Mouse (Mus musculus) intestine, postnatal 0 days (tissue): ENCODE results near the gene Gm28043. TPM values are rescaled to one million over a fixed set of nuclear protein-coding genes. Genes with fewer than 3 reads are reported as not detected.
A peak's percentile ranks its signal among the peaks of the same experiment; 100 is the strongest.
"Not testable (repeated sequence)": the region's sequence is repeated elsewhere in the genome, so short reads cannot be mapped to it uniquely, and the experiment has no call there.

Experiments used
- ATAC-seq: fragments of 200-750 bp; cut with Nextera tagmentation; 2 replicates; pipeline ENCODE4 v1.8.0; 2017; ENCODE audit warnings: mild to moderate bottlenecking, moderate TSS enrichment, moderate library complexity
- H3K27ac ChIP-seq: fragments of 300-500 bp; sonication (generic); 2 replicates; pipeline ENCODE4 v1.5.1; 2014; ENCODE audit warnings: mild to moderate bottlenecking, low read depth, low read length, moderate library complexity
- H3K27me3 ChIP-seq: fragments of 300-500 bp; sonication (generic); replicated peaks from 2 replicates; pipeline ENCODE4 v1.6.1; 2014; ENCODE audit warnings: low read length, mixed read lengths; ENCODE audit not compliant: control insufficient read depth, insufficient read depth
- H3K36me3 ChIP-seq: fragments of 300-500 bp; sonication (generic); 2 replicates; pipeline ENCODE4 v1.6.1; 2014; ENCODE audit warnings: mild to moderate bottlenecking, moderate library complexity; ENCODE audit not compliant: control insufficient read depth, insufficient read depth
- H3K4me1 ChIP-seq: fragments of 300-500 bp; sonication (generic); replicated peaks from 2 replicates; pipeline ENCODE4 v1.6.1; 2014; ENCODE audit warnings: antibody characterized with exemption, low read length, mixed read lengths; ENCODE audit not compliant: control insufficient read depth, insufficient read depth
- H3K4me2 ChIP-seq: fragments of 300-500 bp; sonication (generic); replicated peaks from 2 replicates; pipeline ENCODE4 v1.6.1; 2014; ENCODE audit warnings: low read depth, mild to moderate bottlenecking, moderate library complexity
- H3K4me3 ChIP-seq: fragments of 300-500 bp; sonication (generic); 2 replicates; pipeline ENCODE4 v1.5.1; 2014; ENCODE audit warnings: low read depth, low read length
- H3K9ac ChIP-seq: fragments of 300-500 bp; sonication (generic); 2 replicates; pipeline ENCODE4 v1.6.1; 2014; ENCODE audit warnings: mild to moderate bottlenecking, low read depth, low read length
- H3K9me3 ChIP-seq: fragments of 300-500 bp; sonication (generic); 2 replicates; pipeline ENCODE4 v1.6.1; 2016; ENCODE audit warnings: mixed run types; ENCODE audit not compliant: control insufficient read depth
- CTCF ChIP-seq: sonication (generic); IDR thresholded peaks from 2 replicates; pipeline ENCODE4 v1.5.1; 2016; ENCODE audit warnings: low read depth, mild to moderate bottlenecking, control low read depth, antibody characterized with exemption, moderate library complexity
- WGBS: fragments of 180-500 bp; shearing (Covaris S2); extraction: QIAGEN DNeasy Blood & Tissue Kit; methylation state at CpG from one replicate; pipeline ENCODE4 v1.1.7; 2014; 5-methylcytosine and 5-hydroxymethylcytosine counted together
- polyA plus RNA-seq: library from polyadenylated mRNA; unstranded; fragments of >200 nt; fragmentation: Nextera tagmentation; extraction: Ambion mirVana; gene quantifications from 2 replicates; pipeline ENCODE4 v1.2.1, GENCODE M21; 2015

Gene Gm28043
- polyA plus RNA-seq, 1 experiment from 2014 or later: 0.82 TPM

DNA sequence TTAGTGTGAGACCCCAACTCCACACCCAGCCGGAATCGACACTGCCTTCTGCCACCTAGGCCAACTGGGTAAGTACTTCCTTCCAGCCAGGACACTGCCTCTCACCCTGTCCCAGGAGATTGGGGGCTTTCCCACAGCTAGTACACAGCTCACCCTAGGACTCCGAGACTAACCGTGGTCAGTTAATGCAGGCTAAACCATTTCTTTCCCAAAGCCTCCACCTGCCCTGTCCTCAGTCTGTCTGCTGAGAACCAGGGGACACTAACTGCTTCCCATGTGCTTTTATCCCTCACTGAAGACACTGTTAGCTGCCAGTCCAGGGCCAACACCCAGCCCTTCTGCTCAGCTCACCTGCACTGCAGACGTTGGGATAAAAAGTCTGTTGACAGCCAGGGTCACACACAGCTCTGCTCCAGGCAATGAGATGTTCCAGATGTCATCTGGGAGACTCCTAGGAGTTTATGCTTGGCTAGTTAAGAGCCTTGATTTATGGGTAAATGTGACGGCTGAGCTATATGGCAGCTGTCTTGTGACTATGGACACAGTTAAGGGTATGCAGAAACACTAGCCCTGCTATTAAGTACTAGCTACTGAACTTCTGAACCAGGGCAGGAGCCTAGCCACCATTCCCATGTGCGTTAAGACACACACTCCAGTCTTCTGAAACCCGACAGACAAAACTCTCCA is 97.2 kb downstream of the Gm28043 start:
- H3K36me3 ChIP-seq: peaks cover 5% of the 10 kb centered on the region; the same call in 1 of the 2 replicates
- no peaks in the 10 kb centered on the region for H3K27me3 ChIP-seq
- no peaks in the 10 kb centered on the region for H3K9me3 ChIP-seq
- no peak overlapping the region for H3K27ac ChIP-seq
- 62% methylated on average over 8 of the region's 8 CpGs for WGBS
- no peak overlapping the region for H3K9ac ChIP-seq
- TF ChIP-seq CTCF: no peak
- peaks cover 6% of the 10 kb centered on the region; the same call in 1 of the 2 replicates for H3K4me1 ChIP-seq
- no peak overlapping the region for H3K4me3 ChIP-seq
- ATAC-seq: no peak
- no peak overlapping the region for H3K4me2 ChIP-seq

DNA sequence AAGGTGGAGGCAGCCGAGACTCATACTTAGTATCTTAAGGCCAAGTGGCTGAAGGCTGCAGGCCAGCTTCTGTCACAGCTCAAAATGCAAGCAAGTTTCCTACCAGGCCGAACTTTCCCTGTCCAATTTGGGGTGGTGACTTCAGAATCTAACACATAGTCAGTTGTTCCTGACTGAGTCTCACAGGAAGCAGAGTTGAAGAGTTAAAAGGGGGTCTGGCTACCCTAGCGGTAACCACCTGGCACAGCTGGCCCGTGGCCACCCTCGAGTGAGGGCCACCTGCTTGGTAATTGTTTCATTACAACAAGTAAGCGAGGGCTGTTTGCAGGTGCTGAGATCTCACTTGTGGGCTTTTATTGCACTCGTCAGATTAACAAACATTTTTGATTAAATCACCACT is 97.9 kb downstream of the Gm28043 start:
- H3K4me2 ChIP-seq: no peak overlapping the region
- peaks cover 6% of the 10 kb centered on the region; the same call in 1 of the 2 replicates for H3K4me1 ChIP-seq
- ATAC-seq: no peak
- 65% methylated on average over 7 of the region's 7 CpGs for WGBS
- H3K36me3 ChIP-seq: peaks cover 5% of the 10 kb centered on the region; the same call in 1 of the 2 replicates
- no peak overlapping the region for H3K9ac ChIP-seq
- H3K4me3 ChIP-seq: no peak overlapping the region
- H3K27ac ChIP-seq: no peak overlapping the region
- no peaks in the 10 kb centered on the region for H3K27me3 ChIP-seq
- TF ChIP-seq CTCF: no peak
- H3K9me3 ChIP-seq: no peaks in the 10 kb centered on the region

DNA sequence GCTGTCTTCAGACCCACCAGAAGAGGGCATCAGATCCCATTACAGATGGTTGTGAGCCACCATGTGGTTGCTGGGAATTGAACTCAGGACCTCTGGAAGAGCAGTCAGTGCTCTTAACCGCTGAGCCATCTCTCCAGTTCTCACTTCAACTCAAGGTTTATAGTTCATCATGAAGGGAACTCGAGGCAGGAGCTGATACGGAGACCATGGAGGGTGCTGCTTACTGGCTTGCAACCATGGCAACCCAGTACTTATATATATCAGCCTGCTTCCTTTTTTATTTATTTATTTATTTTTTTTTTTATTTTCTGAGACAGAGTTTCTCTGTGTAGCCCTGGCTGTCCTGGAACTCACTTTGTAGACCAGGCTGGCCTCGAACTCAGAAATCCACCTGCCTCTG is 99.1 kb downstream of the Gm28043 start:
- WGBS: 98% methylated on average over 4 of the region's 4 CpGs
- H3K4me3 ChIP-seq, H3K36me3 ChIP-seq, H3K9me3 ChIP-seq, H3K4me2 ChIP-seq, H3K9ac ChIP-seq, H3K4me1 ChIP-seq, H3K27ac ChIP-seq, ATAC-seq, H3K27me3 ChIP-seq: not testable (repeated sequence)

DNA sequence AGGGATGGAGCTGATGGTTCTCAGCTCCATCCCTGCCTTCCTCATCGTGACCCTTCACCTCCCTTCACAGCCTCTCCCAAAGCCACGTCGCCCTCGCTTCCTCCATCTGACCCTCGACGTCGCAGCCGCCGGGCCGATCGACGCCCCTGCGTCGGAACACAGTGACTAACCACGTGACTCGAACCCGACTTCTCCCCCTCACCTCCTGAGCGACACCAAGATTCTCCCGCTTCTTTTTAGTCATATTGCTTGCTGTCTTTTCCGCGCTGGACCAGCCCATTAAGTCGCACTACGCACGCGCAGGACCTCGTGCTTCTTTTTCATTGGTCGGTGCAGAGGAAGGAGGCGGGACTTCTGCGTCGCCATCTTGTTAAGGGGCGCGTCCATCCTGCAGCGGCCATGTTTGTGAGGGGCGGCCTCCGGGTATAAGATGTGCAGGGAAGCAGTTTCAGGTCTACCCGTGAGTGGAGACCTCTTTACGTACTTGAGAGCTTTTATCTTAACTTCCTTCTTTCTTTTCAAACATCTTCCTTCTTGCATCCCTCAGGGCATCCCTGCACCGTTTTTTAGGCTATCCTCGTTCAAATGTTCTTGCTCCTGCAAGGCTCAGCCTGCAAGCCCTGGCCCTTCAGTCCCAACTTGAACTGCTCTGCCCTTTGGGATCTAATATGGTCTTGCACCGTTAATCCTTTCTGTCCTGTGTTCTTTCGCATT is 102.2 kb downstream of the Gm28043 start, which contains the start of gene Ccdc167:
TSS of gene Ccdc167 (minus strand) at position 313 of the 714 bp plus-strand sequence.
- H3K4me3 ChIP-seq: peak within 1 kb of the TSS; percentile 57
- no peaks in the 10 kb centered on the region for H3K27me3 ChIP-seq
- H3K4me2 ChIP-seq: peak within 1 kb of the TSS; percentile 74
- peaks cover 6% of the 10 kb centered on the region; the same call in 1 of the 2 replicates for H3K4me1 ChIP-seq
- H3K27ac ChIP-seq: no peak within 1 kb of the TSS
- no peak for TF ChIP-seq CTCF
- no peaks in the 10 kb centered on the region for H3K36me3 ChIP-seq
- WGBS: 5% methylated on average over 41 of the region's 41 CpGs
- H3K9ac ChIP-seq: peak within 1 kb of the TSS; percentile 46; the same call in 1 of the 2 replicates
- no peaks in the 10 kb centered on the region for H3K9me3 ChIP-seq
- ATAC-seq: peak; percentile 93

DNA sequence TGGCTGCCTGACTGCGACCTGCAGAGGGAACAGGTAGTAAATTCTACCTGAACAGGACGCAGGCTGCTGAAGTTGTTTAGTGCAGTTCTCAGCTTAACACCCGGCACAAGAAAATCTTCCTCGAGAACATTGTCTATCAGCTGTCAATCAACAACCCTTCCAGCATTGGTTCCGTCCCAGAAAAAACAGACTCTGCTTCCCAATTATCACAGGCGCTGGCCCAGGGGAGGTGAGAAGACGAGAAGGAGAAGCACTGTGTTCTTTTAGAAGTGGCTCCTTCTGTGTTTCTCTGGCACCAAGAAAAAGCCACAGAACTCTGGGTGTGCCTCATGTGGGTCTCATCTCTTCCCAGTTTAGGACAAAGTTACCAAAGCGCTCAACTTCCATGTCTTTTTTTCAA is 104.0 kb downstream of the Gm28043 start:
- Histone ChIP-seq H3K9ac (no peak overlapping the region), H3K4me1 (peaks cover 6% of the 10 kb centered on the region; the same call in 1 of the 2 replicates), H3K4me3 (no peak overlapping the region), H3K27ac (no peak overlapping the region), H3K27me3 (no peaks in the 10 kb centered on the region), H3K36me3 (no peaks in the 10 kb centered on the region), H3K4me2 (no peak overlapping the region), H3K9me3 (no peaks in the 10 kb centered on the region)
- TF ChIP-seq CTCF: no peak
- 90% methylated on average over 8 of the region's 8 CpGs for WGBS
- no peak for ATAC-seq
